Mouse (Mus musculus) left cerebral cortex, adult 11 months (tissue): ENCODE measurements around the gene Ccdc113.

ENCODE experiments used
- DNase-seq: peaks from one replicate; pipeline ENCODE4 v3.0.0; 2022; ENCODE audit warnings: low spot score

Gene Ccdc113

DNA sequence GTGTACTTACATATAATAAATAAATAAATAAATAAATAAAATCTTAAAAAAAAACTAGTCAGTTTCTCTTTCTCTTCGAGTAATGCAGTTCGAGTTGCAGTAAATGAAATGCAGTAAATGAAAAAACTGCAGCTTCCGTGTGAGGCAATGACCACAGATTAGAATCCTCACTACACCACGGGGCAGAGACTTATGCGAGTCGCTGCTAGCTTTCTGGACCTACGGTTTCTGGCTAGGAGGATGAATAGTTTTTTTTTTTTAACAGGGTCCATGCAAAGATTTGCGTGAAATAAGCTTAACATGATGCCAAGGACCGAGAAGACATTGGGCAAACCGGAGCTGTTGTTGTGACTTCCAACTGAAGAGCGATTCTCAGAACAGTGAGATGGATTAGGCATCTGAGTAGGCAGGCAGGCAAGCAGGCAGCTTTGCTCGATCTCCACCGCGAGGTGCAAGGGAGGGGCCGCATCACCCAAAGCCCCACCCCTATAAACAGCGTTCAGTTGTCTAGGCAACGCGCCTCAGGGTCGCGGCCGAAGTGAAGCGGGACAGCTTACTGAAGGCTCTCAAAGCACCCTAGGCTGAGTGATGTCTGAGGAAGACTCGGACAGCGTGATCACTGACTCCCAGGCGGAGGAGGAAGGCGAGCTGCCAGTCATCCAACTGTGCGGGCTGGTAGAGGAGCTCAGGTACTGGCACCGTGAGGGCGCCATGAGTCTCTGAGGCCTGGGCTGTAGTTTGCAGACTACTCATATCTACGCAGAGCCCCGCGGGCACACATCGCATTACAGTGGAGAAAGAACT lies at the start of gene Ccdc113:
Gene Ccdc113 (plus strand): TSS at position 502 of the 804 bp plus-strand sequence.
- peak; percentile 29 for DNase-seq

DNA sequence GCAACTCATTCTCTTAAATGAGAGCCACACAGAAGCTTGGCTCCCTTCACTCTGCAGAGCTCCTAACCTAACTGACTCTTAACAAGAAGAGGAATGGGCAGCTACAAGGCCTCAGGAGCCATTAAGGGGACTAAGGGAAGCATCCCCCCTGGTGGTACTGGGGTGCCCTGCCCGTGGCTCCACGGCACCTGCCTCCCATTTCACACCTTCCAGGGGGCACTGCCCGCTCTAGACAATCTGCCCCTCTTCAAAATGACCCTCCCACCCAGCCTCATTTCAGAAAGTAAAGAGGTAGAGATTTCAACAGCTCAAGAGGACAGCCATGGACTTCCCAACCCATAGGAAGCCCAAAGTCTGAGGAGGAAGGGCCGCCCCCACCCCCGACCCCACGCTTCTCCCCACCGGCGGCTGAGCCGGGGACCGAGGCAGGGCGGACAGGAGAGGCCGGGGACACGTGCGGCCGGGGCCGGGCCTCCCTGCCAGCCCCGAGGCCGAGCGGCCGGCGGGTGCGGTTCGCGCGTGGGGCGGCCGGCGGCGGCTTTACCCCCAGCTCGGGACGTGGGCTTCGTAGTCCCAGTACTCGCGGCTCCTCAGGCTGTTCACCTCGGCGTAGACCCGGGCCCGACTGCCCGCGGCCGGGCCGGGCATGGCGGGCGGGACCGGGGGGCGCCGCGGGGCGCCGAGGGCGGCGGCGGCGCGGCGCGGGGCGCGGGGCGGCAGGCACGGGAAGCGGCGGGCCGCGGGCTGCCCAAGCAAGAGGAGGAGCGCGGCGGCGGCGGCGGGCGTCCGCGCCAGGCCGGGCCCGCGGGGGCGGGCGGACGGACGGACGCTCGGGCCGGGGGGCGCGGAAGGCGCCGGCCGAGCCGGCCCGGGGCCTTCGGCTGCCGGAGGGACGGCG lies 45.8 kb upstream of the Ccdc113 start:
- no peak for DNase-seq

DNA sequence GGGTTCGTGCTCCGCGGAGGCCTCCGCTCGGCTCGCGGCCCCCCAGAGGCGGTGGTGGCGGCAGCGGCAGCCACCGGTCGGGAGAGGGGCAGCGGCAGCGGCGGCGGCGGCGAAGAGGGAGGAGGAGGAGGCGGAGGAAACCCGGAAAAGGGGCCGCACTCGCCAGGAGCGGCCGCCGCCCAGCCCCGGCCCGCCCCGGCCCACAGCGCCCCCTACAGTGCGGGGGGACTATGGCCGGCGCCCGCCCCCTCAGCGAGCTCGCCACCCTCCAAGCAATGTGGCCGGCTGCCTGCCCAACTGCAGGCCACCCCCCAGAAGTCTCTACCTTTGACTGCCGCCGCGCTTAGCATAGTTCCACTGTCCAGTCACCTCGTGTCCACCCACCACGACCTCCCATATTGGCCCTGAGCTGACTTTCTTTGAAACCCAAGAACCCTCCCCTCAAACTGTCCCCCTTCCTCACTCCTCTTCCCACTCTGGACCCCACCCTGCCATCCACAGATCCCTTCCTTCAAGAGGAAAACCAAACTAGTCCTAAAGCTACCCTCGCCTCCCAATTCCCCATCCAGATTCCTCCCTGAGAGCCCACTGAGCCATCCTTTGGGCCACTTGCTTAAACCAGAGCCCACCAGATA lies 45.1 kb upstream of the Ccdc113 start:
- DNase-seq, result peak; percentile 44

GRCm38 (mm10) chr8:95490006-95490405 lies 43.9 kb upstream of the Ccdc113 start, which contains the start of gene Csnk2a2:
Gene Csnk2a2 (minus strand): TSS chr8:95490039.
- no peak for DNase-seq

DNA sequence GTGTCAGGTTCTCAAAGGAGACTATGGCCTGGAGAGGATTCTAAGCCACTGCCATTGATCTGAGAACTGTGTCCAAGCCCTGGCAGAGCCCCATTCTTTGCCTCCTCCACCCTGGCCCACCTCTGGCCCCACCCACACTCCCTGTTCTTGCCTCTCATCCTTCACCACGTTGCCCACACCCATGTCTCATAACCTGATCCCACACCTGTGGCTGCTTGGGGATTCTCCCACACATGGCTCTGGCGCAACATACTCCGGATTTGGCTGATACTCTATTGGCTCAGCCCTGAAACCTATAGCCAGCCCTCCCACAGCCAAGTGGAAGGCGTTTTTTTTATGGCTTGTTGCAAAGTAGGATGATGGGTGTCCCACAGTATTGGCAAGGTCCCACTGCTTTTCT lies 41.8 kb upstream of the Ccdc113 start:
- DNase-seq, result no peak

GRCm38 (mm10) chr8:95495444-95495843 lies 38.4 kb upstream of the Ccdc113 start:
- no peak for DNase-seq

- no peak for DNase-seq
These were observed 37.5 kb upstream of the Ccdc113 start for GRCm38 (mm10) chr8:95496420-95496819.

GRCm38 (mm10) chr8:95497821-95498220 lies 36.1 kb upstream of the Ccdc113 start:
- DNase-seq, result no peak

GRCm38 (mm10) chr8:95499266-95500064 lies 34.4 kb upstream of the Ccdc113 start:
- no peak for DNase-seq

- DNase-seq, result no peak
These were observed 33.4 kb upstream of the Ccdc113 start for GRCm38 (mm10) chr8:95500436-95500835.

DNA sequence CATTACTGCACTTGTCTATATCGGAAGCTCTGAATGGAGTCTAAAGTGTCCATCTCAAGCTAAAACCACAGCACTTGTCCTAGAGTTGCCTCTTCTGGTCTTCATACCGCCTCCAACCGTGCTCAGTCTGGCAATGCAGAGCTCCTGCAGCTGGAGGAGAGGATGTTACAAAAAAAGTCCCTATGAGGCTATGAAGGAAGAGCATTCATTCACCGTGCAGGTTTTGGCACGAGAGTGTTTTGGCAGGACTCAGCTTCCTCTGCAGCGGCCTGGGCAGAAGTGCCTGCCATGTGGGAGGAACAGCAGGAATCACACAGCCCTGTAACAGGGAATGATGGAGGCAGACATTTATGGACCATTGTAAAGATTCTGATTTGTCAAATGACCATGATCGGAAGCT lies 31.5 kb upstream of the Ccdc113 start:
- DNase-seq, result no peak

DNA sequence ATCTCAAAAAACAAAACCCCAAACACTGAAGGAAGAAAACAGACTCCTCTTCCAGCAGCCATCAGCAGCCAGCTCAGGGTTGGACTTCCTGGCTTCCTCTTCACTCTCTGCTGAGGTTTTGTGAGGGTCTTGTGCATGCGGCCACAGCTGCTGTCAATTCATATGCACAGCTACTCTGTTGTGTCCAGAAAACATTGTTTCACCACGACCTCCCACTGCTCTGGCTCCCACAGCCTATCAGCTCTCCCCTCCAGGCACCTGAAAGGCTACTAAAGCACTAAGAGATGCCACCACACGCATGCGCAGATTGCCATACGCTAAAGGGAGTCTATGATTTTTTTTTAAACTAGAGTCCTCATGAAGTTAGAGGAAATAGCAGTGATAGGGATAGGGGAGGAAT lies 29.1 kb upstream of the Ccdc113 start:
- DNase-seq, result no peak

DNA sequence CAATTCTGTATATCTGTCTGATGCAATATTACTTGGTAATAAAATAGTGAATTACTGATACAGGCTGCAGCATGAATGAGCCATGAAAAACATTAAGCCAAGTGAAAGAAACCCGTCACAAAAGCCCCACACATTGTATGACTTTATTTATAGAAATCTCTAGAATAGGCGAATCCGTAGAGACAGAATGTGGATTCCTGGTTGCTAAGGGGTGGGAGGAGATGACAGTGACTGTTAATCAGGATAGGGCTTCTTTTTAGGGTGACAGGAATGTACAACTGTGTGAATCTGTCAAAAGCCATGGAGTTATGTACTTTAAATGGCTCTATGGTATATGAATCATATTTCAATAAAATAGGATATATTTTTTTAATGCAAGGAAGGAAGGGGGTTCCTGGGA lies 28.3 kb upstream of the Ccdc113 start:
- peak; percentile 48 for DNase-seq

DNA sequence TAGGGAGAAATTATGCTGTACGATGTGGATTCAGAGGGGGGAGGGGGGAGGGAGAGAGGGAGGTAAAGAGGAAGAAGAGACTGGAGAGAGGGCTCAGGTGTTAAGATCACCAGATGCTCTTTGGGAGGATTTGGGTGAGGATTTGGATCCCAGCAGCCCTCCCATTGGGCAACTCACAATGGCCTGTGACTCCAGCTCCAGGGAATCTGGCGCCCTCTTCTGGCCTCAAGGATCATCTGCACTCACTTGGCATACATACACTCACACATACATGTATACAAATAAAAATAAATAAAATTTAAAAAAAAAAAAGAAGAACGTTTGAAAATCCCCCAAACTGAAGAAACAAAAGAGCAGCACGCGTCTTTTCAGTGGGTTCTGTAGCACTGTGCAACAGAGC lies 27.6 kb upstream of the Ccdc113 start:
- no peak for DNase-seq

GRCm38 (mm10) chr8:95512257-95512656 lies 21.6 kb upstream of the Ccdc113 start:
- no peak for DNase-seq

DNA sequence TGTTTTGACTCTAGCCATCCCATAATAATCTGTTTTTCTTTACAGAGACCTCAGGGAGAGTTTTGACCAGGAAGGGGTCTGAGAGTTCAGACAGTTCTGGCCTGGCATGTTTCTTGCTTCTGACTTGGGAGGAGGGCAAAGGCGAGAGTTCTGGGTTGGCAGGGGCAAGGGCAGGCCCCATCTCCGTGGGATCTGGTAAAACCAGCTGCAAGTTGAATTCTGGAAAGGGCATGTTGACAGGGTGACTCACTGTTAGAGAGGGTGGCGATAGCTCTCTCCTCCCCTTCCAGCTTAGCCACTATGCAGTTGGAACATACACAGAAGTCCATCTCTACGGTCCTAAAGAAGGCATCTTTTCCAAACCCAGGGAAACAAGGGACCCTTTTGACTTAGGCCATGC lies 20.7 kb upstream of the Ccdc113 start:
- no peak for DNase-seq

GRCm38 (mm10) chr8:95516928-95517327 lies 17.0 kb upstream of the Ccdc113 start:
- DNase-seq, result peak; percentile 39

GRCm38 (mm10) chr8:95523991-95524390 lies 9.9 kb upstream of the Ccdc113 start:
- DNase-seq, result no peak

- DNase-seq, result no peak
These were observed 5.7 kb upstream of the Ccdc113 start for GRCm38 (mm10) chr8:95528194-95528593.

DNA sequence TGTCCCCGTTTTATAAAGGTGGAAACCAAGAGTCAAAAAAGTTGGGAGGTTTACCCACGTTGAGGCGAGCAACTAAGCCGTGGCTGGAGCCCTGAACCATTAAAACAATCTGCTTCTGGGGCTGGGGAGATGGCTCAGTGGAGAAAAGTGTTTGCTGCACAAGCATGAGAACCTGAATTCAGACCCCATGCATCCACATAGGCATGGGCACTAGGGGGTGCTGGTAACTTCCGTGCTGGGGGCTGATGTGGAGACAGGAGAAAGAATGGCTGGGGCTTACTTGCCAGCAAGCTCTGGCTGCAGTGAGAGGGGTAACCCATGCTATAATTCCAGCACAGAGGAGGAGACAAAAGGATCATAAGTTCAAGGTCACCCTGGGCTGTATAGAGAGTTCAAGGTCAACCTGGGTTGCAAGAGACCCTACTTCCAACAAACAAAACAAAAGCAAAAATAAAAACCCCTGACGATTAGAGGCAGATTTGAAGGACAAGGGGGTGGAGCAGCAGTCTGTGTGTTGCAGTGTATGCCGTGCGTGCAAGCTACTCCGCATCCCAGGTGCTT lies 5.1 kb upstream of the Ccdc113 start:
- no peak for DNase-seq

GRCm38 (mm10) chr8:95532206-95532605 lies 1.7 kb upstream of the Ccdc113 start:
- DNase-seq, result no peak
